9 mouse cellular contexts compared by ENCODE assay signal in genomic region chr11:94958065-94958858, GRCm38 (mm10). TPM values are rescaled to one million over a fixed set of nuclear protein-coding genes. Genes with fewer than 3 reads are reported as not detected.
DNase-seq lines count a peak whose midpoint lies in the region; ATAC-seq and TF ChIP-seq lines count a peak whose summit lies in the region.
"Had no signal": no experiment of that assay in that cellular context is flagged by ENCODE, and none has a peak within 500 bp of the region (broad histone marks: within the 10 kb centered on the region; RNA-seq: fewer than 3 reads in every experiment).

No protein-coding gene starts in this region.

- H3K4me1 ChIP-seq in hindbrain, embryonic 16.5 days (ENCODE audit: control insufficient read depth, insufficient read depth, low read depth, low read length), result peaks cover 3% of the 10 kb centered on the region; the same call in 1 of the 2 replicates
- H3K4me1 ChIP-seq in limb, embryonic 14.5 days (ENCODE audit: control insufficient read depth, insufficient read depth, low read length), result peaks cover 15% of the 10 kb centered on the region
- H3K4me1 ChIP-seq in neural tube, embryonic 15.5 days, result peaks cover 12% of the 10 kb centered on the region

- peak; percentile 89 for ATAC-seq in hindbrain, embryonic 16.5 days
- ATAC-seq in limb, embryonic 14.5 days (ENCODE audit: low FRiP score, low read depth), result peak; percentile 20
- peak; percentile 31 for ATAC-seq in neural tube, embryonic 15.5 days (ENCODE audit: low FRiP score)
- ATAC-seq in megakaryocyte-erythroid progenitor cell, adult 5-6 weeks (replicated peaks; ENCODE audit: low FRiP score, low TSS enrichment, poor library complexity, severe bottlenecking), result no peak

- TF ChIP-seq POLR2A in limb, embryonic 14.5 days (IDR thresholded peaks at IDR 0.05; ENCODE audit: borderline replicate concordance, extremely low read depth, insufficient read depth, insufficient read length), result no peak

- peak overlapping the region; percentile 31; the same call in 1 of the 2 replicates for H3K27ac ChIP-seq in hindbrain, embryonic 16.5 days (ENCODE audit: low read depth, low read length)
- 0 out of 2 replicates have a peak overlapping the region, but pooled peaks have one; percentile 13 for H3K27ac ChIP-seq in limb, embryonic 14.5 days (replicated peaks; ENCODE audit: low read depth, low read length)
- H3K27ac ChIP-seq in neural tube, embryonic 15.5 days (replicated peaks), result peak overlapping the region; percentile 72
- H3K27ac ChIP-seq: left cerebral cortex, adult 2 months had no signal

- H3K9me3 ChIP-seq in hindbrain, embryonic 16.5 days (ENCODE audit: control insufficient read depth, low read length), result no peaks in the 10 kb centered on the region
- no peaks in the 10 kb centered on the region for H3K9me3 ChIP-seq in limb, embryonic 14.5 days (ENCODE audit: control insufficient read depth, low read length)
- no peaks in the 10 kb centered on the region for H3K9me3 ChIP-seq in neural tube, embryonic 15.5 days (replicated peaks)

- peak; percentile 55 to 56 for DNase-seq in left cerebral cortex, postnatal 14 days (ENCODE audit: low spot score in 2 of 2)
- DNase-seq in left cerebral cortex, adult 8-10 months (ENCODE audit: low spot score in 2 of 2), result no peak
- peak; percentile 61 for DNase-seq in cerebellum, adult 9-10 months
- peak; percentile 89 for DNase-seq in gastrocnemius, postnatal 14 days
- DNase-seq in limb, embryonic 14.5 days (ENCODE audit: low spot score), result peak; percentile 71

- no peaks in the 10 kb centered on the region for H3K36me3 ChIP-seq in hindbrain, embryonic 16.5 days (ENCODE audit: control insufficient read depth, insufficient read depth, low read length)
- H3K36me3 ChIP-seq in limb, embryonic 14.5 days (ENCODE audit: control insufficient read depth, insufficient read depth, low read length), result peaks cover under 1% of the 10 kb centered on the region; the same call in 1 of the 2 replicates
- no peaks in the 10 kb centered on the region for H3K36me3 ChIP-seq in neural tube, embryonic 15.5 days

- WGBS in hindbrain, embryonic 16.5 days, result 19% methylated on average over 8 of the region's 8 CpGs
- 17% methylated on average over 8 of the region's 8 CpGs for WGBS in limb, embryonic 14.5 days
- 25% methylated on average over 8 of the region's 8 CpGs for WGBS in neural tube, embryonic 15.5 days

- no peak overlapping the region for H3K4me3 ChIP-seq in hindbrain, embryonic 16.5 days (ENCODE audit: low read length)
- H3K4me3 ChIP-seq in limb, embryonic 14.5 days (replicated peaks; ENCODE audit: low read length), result no peak overlapping the region
- H3K4me3 ChIP-seq in neural tube, embryonic 15.5 days (replicated peaks), result no peak overlapping the region
- H3K4me3 ChIP-seq: left cerebral cortex, adult 2 months had no signal

- intact Hi-C loops in left cerebral cortex, postnatal 14 days (cut with DNase I), result no loop called here
- intact Hi-C loops in gastrocnemius, postnatal 14 days (cut with DNase I; ENCODE audit: low total_unique reads), result no loop called here

- H3K4me2 ChIP-seq in hindbrain, embryonic 16.5 days (ENCODE audit: low read length), result peak overlapping the region; percentile 18; the same call in 1 of the 2 replicates
- H3K4me2 ChIP-seq in limb, embryonic 14.5 days (replicated peaks; ENCODE audit: low read depth, low read length, severe bottlenecking), result 0 out of 2 replicates have a peak overlapping the region, but pooled peaks have one; percentile 5
- H3K4me2 ChIP-seq in neural tube, embryonic 15.5 days, result peak overlapping the region; percentile 22

- H3K27me3 ChIP-seq in hindbrain, embryonic 16.5 days (replicated peaks; ENCODE audit: control insufficient read depth, insufficient read depth, low read length), result no peaks in the 10 kb centered on the region
- no peaks in the 10 kb centered on the region for H3K27me3 ChIP-seq in limb, embryonic 14.5 days (ENCODE audit: control insufficient read depth, insufficient read depth, low read length)
- no peaks in the 10 kb centered on the region for H3K27me3 ChIP-seq in neural tube, embryonic 15.5 days (replicated peaks)

- H3K9ac ChIP-seq in hindbrain, embryonic 16.5 days (ENCODE audit: low read depth, low read length), result no peak overlapping the region
- no peak overlapping the region for H3K9ac ChIP-seq in limb, embryonic 14.5 days (ENCODE audit: low read depth, low read length, severe bottlenecking)
- no peak overlapping the region for H3K9ac ChIP-seq in neural tube, embryonic 15.5 days (replicated peaks)

RNA-seq across cellular contexts. Expression of gene Hils1, which starts 9.1 kb away (rescaled TPM):
- not detected for total RNA-seq in left cerebral cortex, postnatal 14 days (2021)
- total RNA-seq in left cerebral cortex, adult 8-10 months (2022), result not detected
- not detected for total RNA-seq in gastrocnemius, postnatal 14 days (2021)
- polyA plus RNA-seq in hindbrain, embryonic 16.5 days (2015; fragmentation: Nextera tagmentation; extraction: Ambion mirVana), result not detected in 2 replicates
- 0.41 and 0.58 TPM in 2 replicates for polyA plus RNA-seq in limb, embryonic 14.5 days (2012; rRNA removed)
- 0.29 TPM in 1 of 2 replicates, not detected in the other for polyA plus RNA-seq in limb, embryonic 14.5 days (2014; fragmentation: Nextera tagmentation; extraction: Ambion mirVana)
- polyA plus RNA-seq in neural tube, embryonic 15.5 days (2015; fragmentation: Nextera tagmentation; extraction: Ambion mirVana), result not detected in 2 replicates
- total RNA-seq in megakaryocyte-erythroid progenitor cell, adult 5-6 weeks (2014; fragmentation: Nextera tagmentation), result not detected in 2 replicates
- total RNA-seq in megakaryocyte-erythroid progenitor cell, adult 5-6 weeks (2017), result not detected in 2 replicates
- total RNA-seq: left cerebral cortex, adult 2 months had no signal

RNA-seq across cellular contexts. Expression of gene Sgca, which starts 17.9 kb away (rescaled TPM):
- under 1 TPM; 0.55 to 0.68 TPM for total RNA-seq in left cerebral cortex, postnatal 14 days (2021)
- total RNA-seq in left cerebral cortex, adult 8-10 months (2022), result under 1 TPM in 3 of 4 experiments, not detected in 1; 0.23 to 0.48 (median 0.25) TPM
- total RNA-seq in gastrocnemius, postnatal 14 days (2021), result 100 to 1,000 TPM; 201 to 224 TPM
- 0.24 and 1.3 TPM in 2 replicates for polyA plus RNA-seq in hindbrain, embryonic 16.5 days (2015; fragmentation: Nextera tagmentation; extraction: Ambion mirVana)
- 19.4 and 32.9 TPM in 2 replicates for polyA plus RNA-seq in limb, embryonic 14.5 days (2012; rRNA removed)
- polyA plus RNA-seq in limb, embryonic 14.5 days (2014; fragmentation: Nextera tagmentation; extraction: Ambion mirVana), result 9.1 and 10.2 TPM in 2 replicates
- polyA plus RNA-seq in neural tube, embryonic 15.5 days (2015; fragmentation: Nextera tagmentation; extraction: Ambion mirVana), result 0.77 and 1.4 TPM in 2 replicates
- total RNA-seq in megakaryocyte-erythroid progenitor cell, adult 5-6 weeks (2014; fragmentation: Nextera tagmentation), result not detected in 2 replicates
- total RNA-seq in megakaryocyte-erythroid progenitor cell, adult 5-6 weeks (2017), result not detected in 2 replicates

RNA-seq across cellular contexts. Expression of gene Col1a1, which starts 22.2 kb away (rescaled TPM):
- total RNA-seq in left cerebral cortex, postnatal 14 days (2021), result 10 to 100 TPM; 50.1 to 54.5 TPM
- total RNA-seq in left cerebral cortex, adult 8-10 months (2022), result 10 to 100 TPM in 1 of 4 experiments, 1 to 10 TPM in 3; 7.0 to 10.2 (median 8.0) TPM
- 1,000 to 10,000 TPM; 3,539 to 4,018 TPM for total RNA-seq in gastrocnemius, postnatal 14 days (2021)
- 105 and 275 TPM in 2 replicates for polyA plus RNA-seq in hindbrain, embryonic 16.5 days (2015; fragmentation: Nextera tagmentation; extraction: Ambion mirVana)
- 1,421 and 1,570 TPM in 2 replicates for polyA plus RNA-seq in limb, embryonic 14.5 days (2012; rRNA removed)
- polyA plus RNA-seq in limb, embryonic 14.5 days (2014; fragmentation: Nextera tagmentation; extraction: Ambion mirVana), result 2,528 and 2,873 TPM in 2 replicates
- polyA plus RNA-seq in neural tube, embryonic 15.5 days (2015; fragmentation: Nextera tagmentation; extraction: Ambion mirVana), result 317 and 375 TPM in 2 replicates
- total RNA-seq in megakaryocyte-erythroid progenitor cell, adult 5-6 weeks (2014; fragmentation: Nextera tagmentation), result not detected in 2 replicates
- total RNA-seq in megakaryocyte-erythroid progenitor cell, adult 5-6 weeks (2017), result not detected in 2 replicates

RNA-seq across cellular contexts. Expression of gene Ppp1r9b, which starts 32.6 kb away (rescaled TPM):
- total RNA-seq in left cerebral cortex, postnatal 14 days (2021), result 100 to 1,000 TPM; 505 to 506 TPM
- 100 to 1,000 TPM; 708 to 774 (median 713) TPM for total RNA-seq in left cerebral cortex, adult 8-10 months (2022)
- total RNA-seq in gastrocnemius, postnatal 14 days (2021), result 10 to 100 TPM; 38.7 to 38.8 TPM
- 17.8 and 18.8 TPM in 2 replicates for polyA plus RNA-seq in hindbrain, embryonic 16.5 days (2015; fragmentation: Nextera tagmentation; extraction: Ambion mirVana)
- 32.8 and 34.6 TPM in 2 replicates for polyA plus RNA-seq in limb, embryonic 14.5 days (2012; rRNA removed)
- polyA plus RNA-seq in limb, embryonic 14.5 days (2014; fragmentation: Nextera tagmentation; extraction: Ambion mirVana), result 17.3 and 17.9 TPM in 2 replicates
- polyA plus RNA-seq in neural tube, embryonic 15.5 days (2015; fragmentation: Nextera tagmentation; extraction: Ambion mirVana), result 18.8 TPM in 2 replicates
- total RNA-seq in megakaryocyte-erythroid progenitor cell, adult 5-6 weeks (2014; fragmentation: Nextera tagmentation), result 121 and 137 TPM in 2 replicates
- total RNA-seq in megakaryocyte-erythroid progenitor cell, adult 5-6 weeks (2017), result 174 and 229 TPM in 2 replicates

RNA-seq across cellular contexts. Expression of gene Samd14, which starts 51.4 kb away (rescaled TPM):
- 10 to 100 TPM; 48.5 to 52.2 TPM for total RNA-seq in left cerebral cortex, postnatal 14 days (2021)
- 10 to 100 TPM; 24.4 to 28.9 (median 28.7) TPM for total RNA-seq in left cerebral cortex, adult 8-10 months (2022)
- total RNA-seq in gastrocnemius, postnatal 14 days (2021), result 1 to 10 TPM; 1.7 to 2.2 TPM
- 160 and 181 TPM in 2 replicates for polyA plus RNA-seq in hindbrain, embryonic 16.5 days (2015; fragmentation: Nextera tagmentation; extraction: Ambion mirVana)
- 46.0 and 59.7 TPM in 2 replicates for polyA plus RNA-seq in limb, embryonic 14.5 days (2012; rRNA removed)
- 25.5 and 31.7 TPM in 2 replicates for polyA plus RNA-seq in limb, embryonic 14.5 days (2014; fragmentation: Nextera tagmentation; extraction: Ambion mirVana)
- polyA plus RNA-seq in neural tube, embryonic 15.5 days (2015; fragmentation: Nextera tagmentation; extraction: Ambion mirVana), result 139 and 167 TPM in 2 replicates
- 69.9 and 89.1 TPM in 2 replicates for total RNA-seq in megakaryocyte-erythroid progenitor cell, adult 5-6 weeks (2014; fragmentation: Nextera tagmentation)
- 29.0 and 30.8 TPM in 2 replicates for total RNA-seq in megakaryocyte-erythroid progenitor cell, adult 5-6 weeks (2017)

Comparison
In these comparisons a context has a peak if more than half of its experiments do, and no peak if none do; other contexts are left out.
1. DNase-seq: peak in left cerebral cortex, postnatal 14 days (2 of 2), cerebellum, adult 9-10 months (single experiment), gastrocnemius, postnatal 14 days (single experiment) and limb, embryonic 14.5 days (single experiment); none in left cerebral cortex, adult 8-10 months (0 of 2).
2. H3K27ac ChIP-seq: peak in every context shown above with its lines; median percentile 72 in neural tube, embryonic 15.5 days; 31 in hindbrain, embryonic 16.5 days; 13 in limb, embryonic 14.5 days.
3. RNA of gene Sgca, which starts 17.9 kb away (total RNA-seq): 201 to 224 TPM in gastrocnemius, postnatal 14 days; 0.55 to 0.68 TPM in left cerebral cortex, postnatal 14 days, 0.23 to 0.48 TPM in left cerebral cortex, adult 8-10 months and not detected in megakaryocyte-erythroid progenitor cell, adult 5-6 weeks; every median in the first group is over 100 times any median in the second.
4. RNA of gene Col1a1, which starts 22.2 kb away (total RNA-seq): 3,539 to 4,018 TPM in gastrocnemius, postnatal 14 days; 50.1 to 54.5 TPM in left cerebral cortex, postnatal 14 days, 7.0 to 10.2 TPM in left cerebral cortex, adult 8-10 months and not detected in megakaryocyte-erythroid progenitor cell, adult 5-6 weeks; every median in the first group is over 10 times any median in the second.
5. Peak in every context shown above with its lines, with median percentiles within 50 percentile points of each other: H3K4me2 ChIP-seq.